Mouse (Mus musculus) A20 (cell line): Measurements from ENCODE around the gene Gm37240.

Experiments used
- DNase-seq: peaks from one replicate; pipeline ENCODE4 v3.0.0-alpha.2; 2011; ENCODE audit warnings: low read depth, low spot score

The Gm37240 gene

GRCm38 (mm10) chr3:85048569-85048968 is 838.7 kb downstream of the Gm37240 start:
- DNase-seq: no peak

- DNase-seq: no peak
Measured at GRCm38 (mm10) chr3:85043679-85044218, 843.6 kb downstream of the Gm37240 start.

DNA sequence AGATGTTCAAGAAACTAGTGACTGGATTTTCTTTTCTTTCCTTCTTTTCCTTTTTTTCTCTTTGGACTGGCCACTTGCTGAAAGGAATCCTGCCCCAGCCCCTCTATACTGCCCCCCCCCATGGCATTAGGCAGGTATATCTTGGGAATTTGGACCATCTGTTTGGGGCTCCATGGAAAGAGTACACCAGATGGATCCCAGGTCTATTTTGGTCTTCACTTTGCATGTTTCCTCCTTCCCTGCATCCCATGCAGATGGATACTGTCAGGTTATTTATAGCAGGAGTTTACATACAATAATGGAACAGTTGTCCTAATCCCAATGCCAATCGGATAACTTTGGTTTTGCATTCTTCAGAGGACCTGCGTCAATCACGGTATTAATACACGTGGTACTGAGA is 845.2 kb downstream of the Gm37240 start:
- DNase-seq: no peak

- DNase-seq: no peak
Measured at GRCm38 (mm10) chr3:85029141-85029540, 858.2 kb downstream of the Gm37240 start.

GRCm38 (mm10) chr3:85024817-85025705 is 862.3 kb downstream of the Gm37240 start:
- no peak for DNase-seq

GRCm38 (mm10) chr3:85024237-85024636 is 863.1 kb downstream of the Gm37240 start:
- DNase-seq: no peak

DNA sequence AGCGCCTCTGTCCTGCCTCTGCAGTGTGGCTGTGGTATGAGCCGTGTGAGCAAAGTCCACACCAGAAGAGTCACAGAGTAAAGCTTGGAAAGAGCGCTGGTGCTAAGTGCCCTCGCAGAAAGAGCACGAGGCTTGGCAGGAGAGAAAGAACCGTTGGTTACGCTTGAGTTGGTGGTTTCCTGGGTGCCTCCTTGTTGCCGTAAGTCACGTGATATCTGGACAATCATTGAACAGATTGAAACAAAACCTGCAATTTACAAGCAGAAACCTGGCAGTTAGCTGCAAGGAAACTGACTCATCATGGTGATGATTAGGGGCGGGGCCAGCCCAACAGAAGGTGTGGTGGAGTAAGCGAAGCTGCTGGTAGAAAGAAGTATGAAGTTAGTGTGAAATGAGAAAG is 864.5 kb downstream of the Gm37240 start:
- DNase-seq: peak; percentile 14

- no peak for DNase-seq
Measured at GRCm38 (mm10) chr3:85021816-85022215, 865.5 kb downstream of the Gm37240 start.

- no peak for DNase-seq
Measured at GRCm38 (mm10) chr3:85020137-85020536, 867.2 kb downstream of the Gm37240 start.

- DNase-seq: no peak
Measured at GRCm38 (mm10) chr3:85015667-85016066, 871.7 kb downstream of the Gm37240 start.

GRCm38 (mm10) chr3:85012889-85013288 is 874.4 kb downstream of the Gm37240 start:
- DNase-seq: no peak

DNA sequence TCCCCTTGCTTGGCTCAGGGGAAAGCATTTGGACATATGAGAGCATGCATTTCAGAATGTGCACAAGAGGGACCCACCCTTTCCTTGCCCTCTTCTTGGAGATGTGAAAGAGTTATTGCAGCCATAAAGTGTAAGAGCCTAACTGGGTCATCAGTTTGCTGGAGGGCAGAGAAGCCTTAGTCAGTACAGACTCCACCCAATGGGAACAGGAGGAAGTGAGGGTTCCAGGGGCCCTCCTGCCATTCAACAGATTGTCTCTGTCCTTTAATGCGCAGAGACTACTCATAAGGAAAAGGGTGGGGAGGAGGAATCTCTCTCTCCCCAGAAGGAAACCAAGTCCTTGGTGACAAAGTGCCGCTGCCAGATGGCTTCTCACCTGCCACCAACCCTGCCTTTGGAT is 882.1 kb downstream of the Gm37240 start:
- no peak for DNase-seq

- no peak for DNase-seq
Measured at GRCm38 (mm10) chr3:84988880-84989279, 898.4 kb downstream of the Gm37240 start.

GRCm38 (mm10) chr3:84985121-84985625 is 902.1 kb downstream of the Gm37240 start:
- DNase-seq: no peak

- no peak for DNase-seq
Measured at GRCm38 (mm10) chr3:84982688-84983087, 904.6 kb downstream of the Gm37240 start.

- DNase-seq: no peak
Measured at GRCm38 (mm10) chr3:84980158-84980557, 907.2 kb downstream of the Gm37240 start.

DNA sequence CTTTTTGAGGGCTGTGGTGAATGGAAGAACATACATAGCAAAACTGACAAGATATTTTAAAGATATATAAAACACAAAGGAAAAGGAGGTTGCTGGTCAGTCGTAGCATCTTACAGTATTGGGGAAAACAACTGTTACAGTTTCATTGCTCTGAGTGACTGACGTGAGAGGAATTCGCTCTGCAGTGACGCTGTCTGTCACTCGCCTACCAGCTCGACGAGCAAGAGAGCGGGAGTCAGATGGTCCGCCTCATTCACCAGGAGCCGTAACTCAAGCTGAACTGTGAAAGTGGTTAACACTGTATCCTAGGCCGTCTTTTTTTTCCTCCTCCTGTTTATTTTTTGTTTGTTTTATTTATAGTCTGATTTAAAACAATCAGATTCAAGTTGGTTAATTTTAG is 908.6 kb downstream of the Gm37240 start:
- no peak for DNase-seq

GRCm38 (mm10) chr3:84974193-84974592 is 913.1 kb downstream of the Gm37240 start:
- DNase-seq: no peak

DNA sequence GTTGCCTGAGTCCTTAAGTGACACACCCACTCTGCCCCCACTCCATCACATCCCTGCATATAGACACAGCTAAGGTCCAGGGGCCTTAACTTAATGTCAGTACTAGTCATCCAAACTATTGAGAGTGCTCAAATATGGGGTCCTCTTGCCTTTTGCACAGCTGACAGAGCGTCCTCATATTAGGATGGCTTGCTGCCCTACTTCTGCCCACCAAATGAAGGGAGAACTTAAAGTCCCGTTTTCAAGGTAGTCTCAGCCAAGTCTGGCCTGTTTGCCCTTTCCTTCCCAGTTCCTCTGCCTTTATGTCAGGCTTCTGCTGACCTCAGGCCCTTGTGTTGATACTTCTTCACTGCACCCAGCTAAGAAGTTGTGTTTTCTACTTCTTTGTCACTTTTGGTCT is 914.4 kb downstream of the Gm37240 start:
- DNase-seq: no peak

- DNase-seq: no peak
Measured at GRCm38 (mm10) chr3:84971561-84971960, 915.8 kb downstream of the Gm37240 start.

DNA sequence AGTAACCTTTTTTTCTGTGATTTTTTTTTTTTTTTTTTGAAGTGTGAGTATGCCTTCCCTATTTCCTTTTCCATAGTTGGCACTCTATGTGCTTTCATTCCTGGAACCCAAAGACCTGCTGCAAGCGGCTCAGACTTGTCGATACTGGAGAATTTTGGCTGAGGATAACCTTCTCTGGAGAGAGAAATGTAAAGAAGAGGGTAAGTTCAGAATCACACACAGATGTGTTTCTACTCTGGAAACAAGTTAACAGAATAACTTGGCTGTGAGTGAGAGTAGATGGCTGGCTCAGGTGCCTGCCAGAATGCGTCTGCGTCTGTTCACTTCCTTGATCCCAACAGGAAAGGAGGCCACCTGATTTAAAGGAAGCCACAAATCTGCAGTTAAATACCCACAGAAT is 920.0 kb downstream of the Gm37240 start:
- no peak for DNase-seq

DNA sequence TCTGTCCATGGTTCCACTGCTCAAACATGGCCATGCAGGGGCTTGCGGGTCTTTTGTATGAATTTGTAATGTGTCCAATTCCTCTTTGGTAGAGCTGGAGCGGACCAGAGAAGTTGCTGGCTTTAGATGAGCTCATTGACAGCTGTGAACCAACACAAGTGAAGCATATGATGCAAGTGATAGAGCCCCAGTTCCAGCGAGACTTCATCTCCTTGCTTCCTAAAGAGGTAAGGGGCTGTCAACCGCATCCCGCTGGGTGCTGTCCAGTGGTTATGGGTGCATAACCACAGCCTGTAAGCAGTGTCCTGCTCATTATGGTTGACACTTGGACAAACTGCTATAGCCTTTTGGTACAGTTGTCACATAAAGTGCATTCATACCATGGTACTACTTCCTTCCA is 922.2 kb downstream of the Gm37240 start:
- DNase-seq: no peak

GRCm38 (mm10) chr3:84955857-84956256 is 931.5 kb downstream of the Gm37240 start:
- DNase-seq: no peak
